ENCODE assay signal across 8 mouse cellular contexts in genomic region chrX:73948647-73949046, GRCm38 (mm10). TPM values are rescaled to one million over a fixed set of nuclear protein-coding genes. Genes with fewer than 3 reads are reported as not detected.
DNase-seq lines count a peak whose midpoint lies in the region; ATAC-seq lines count a peak whose summit lies in the region.

No protein-coding gene starts in this region.

- peak; percentile 48 to 78 for DNase-seq in heart, adult 18-20 months
- no peak for DNase-seq in heart, postnatal 25 days (ENCODE audit: low spot score)
- peak; percentile 24 for DNase-seq in adrenal gland, postnatal 25 days
- DNase-seq in hindbrain, embryonic 14.5 days (ENCODE audit: low spot score) = peak; percentile 75
- peak; percentile 51 to 53 for DNase-seq in layer of hippocampus, postnatal 10 days (ENCODE audit: low spot score in 2 of 2)
- peak; percentile 44 to 50 for DNase-seq in right cerebral cortex, postnatal 10 days (ENCODE audit: low spot score in 2 of 2)

- no peak overlapping the region for H3K27ac ChIP-seq in hindbrain, embryonic 14.5 days

- H3K36me3 ChIP-seq in hindbrain, embryonic 14.5 days (replicated peaks; ENCODE audit: control insufficient read depth, insufficient read depth) = peaks cover 98% of the 10 kb centered on the region

- H3K4me2 ChIP-seq in hindbrain, embryonic 14.5 days (replicated peaks) = no peak overlapping the region

- no peaks in the 10 kb centered on the region for H3K9me3 ChIP-seq in hindbrain, embryonic 14.5 days (ENCODE audit: control insufficient read depth, low read length)

- no peaks in the 10 kb centered on the region for H3K4me1 ChIP-seq in hindbrain, embryonic 14.5 days (replicated peaks; ENCODE audit: control insufficient read depth, insufficient read depth, low read length)

- no peak overlapping the region for H3K4me3 ChIP-seq in hindbrain, embryonic 14.5 days (replicated peaks; ENCODE audit: low read length)

- ATAC-seq in erythroblast, adult 5-6 weeks (replicated peaks; ENCODE audit: low FRiP score, poor library complexity, severe bottlenecking) = peak; percentile 74
- peak; percentile 46; the same call in 1 of the 2 replicates for ATAC-seq in hindbrain, embryonic 14.5 days (ENCODE audit: low FRiP score)
- peak; percentile 78 for ATAC-seq in megakaryocyte, adult 5-6 weeks (ENCODE audit: poor library complexity, severe bottlenecking)

- H3K9ac ChIP-seq in hindbrain, embryonic 14.5 days = no peak overlapping the region

- WGBS in hindbrain, embryonic 14.5 days = 37% methylated on average over 4 of the region's 4 CpGs

- no peaks in the 10 kb centered on the region for H3K27me3 ChIP-seq in hindbrain, embryonic 14.5 days (ENCODE audit: control insufficient read depth, insufficient read depth, low read length)

- intact Hi-C loops in heart, postnatal 25 days (cut with DNase I) = loop anchor here (10.0 kb wide), 1 partner anchor 894 kb away; no protein-coding TSS in a partner anchor

RNA-seq across cellular contexts. Expression of gene Hcfc1, which starts 17.5 kb away (rescaled TPM):
- total RNA-seq in heart, adult 18-20 months (2021) = 10 to 100 TPM; 31.7 to 38.4 TPM
- total RNA-seq in heart, postnatal 25 days (2021) = 10 to 100 TPM; 39.3 to 41.8 TPM
- 66.8 and 69.5 TPM in 2 replicates for total RNA-seq in adrenal gland, postnatal 25 days (2021)
- total RNA-seq in erythroblast, adult 5-6 weeks (2015; ENCODE audit: low replicate concordance) = 67.9 and 78.2 TPM in 2 replicates
- total RNA-seq in erythroblast, adult 5-6 weeks (2017; ENCODE audit: low replicate concordance) = 45.2 and 47.4 TPM in 2 replicates
- polyA plus RNA-seq in hindbrain, embryonic 14.5 days (2014; fragmentation: Nextera tagmentation; extraction: Ambion mirVana) = 55.3 and 57.3 TPM in 2 replicates
- total RNA-seq in layer of hippocampus, postnatal 10 days (2021) = 10 to 100 TPM; 72.9 to 77.8 TPM
- total RNA-seq in megakaryocyte, adult 5-6 weeks (2015) = 108 and 109 TPM in 2 replicates
- 52.5 and 67.7 TPM in 2 replicates for total RNA-seq in megakaryocyte, adult 5-6 weeks (2017)

RNA-seq across cellular contexts. Expression of gene Renbp, which starts 18.0 kb away (rescaled TPM):
- 1 to 10 TPM; 5.5 to 7.3 TPM for total RNA-seq in heart, adult 18-20 months (2021)
- 1 to 10 TPM; 5.8 to 6.2 TPM for total RNA-seq in heart, postnatal 25 days (2021)
- 11.2 and 13.9 TPM in 2 replicates for total RNA-seq in adrenal gland, postnatal 25 days (2021)
- total RNA-seq in erythroblast, adult 5-6 weeks (2015; ENCODE audit: low replicate concordance) = 7.7 TPM in 1 of 2 replicates, not detected in the other
- total RNA-seq in erythroblast, adult 5-6 weeks (2017; ENCODE audit: low replicate concordance) = 5.4 and 12.4 TPM in 2 replicates
- 11.3 and 15.4 TPM in 2 replicates for polyA plus RNA-seq in hindbrain, embryonic 14.5 days (2014; fragmentation: Nextera tagmentation; extraction: Ambion mirVana)
- total RNA-seq in layer of hippocampus, postnatal 10 days (2021) = 1 to 10 TPM; 3.9 to 7.1 TPM
- total RNA-seq in megakaryocyte, adult 5-6 weeks (2015) = 11.3 and 13.5 TPM in 2 replicates
- 23.1 and 34.4 TPM in 2 replicates for total RNA-seq in megakaryocyte, adult 5-6 weeks (2017)

RNA-seq across cellular contexts. Expression of gene Naa10, which starts 26.9 kb away (rescaled TPM):
- 10 to 100 TPM; 56.6 to 58.6 TPM for total RNA-seq in heart, adult 18-20 months (2021)
- 10 to 100 TPM; 61.5 to 69.3 TPM for total RNA-seq in heart, postnatal 25 days (2021)
- total RNA-seq in adrenal gland, postnatal 25 days (2021) = 75.2 and 84.9 TPM in 2 replicates
- 10.6 and 26.8 TPM in 2 replicates for total RNA-seq in erythroblast, adult 5-6 weeks (2015; ENCODE audit: low replicate concordance)
- 18.1 TPM in 2 replicates for total RNA-seq in erythroblast, adult 5-6 weeks (2017; ENCODE audit: low replicate concordance)
- polyA plus RNA-seq in hindbrain, embryonic 14.5 days (2014; fragmentation: Nextera tagmentation; extraction: Ambion mirVana) = 86.8 and 98.0 TPM in 2 replicates
- 10 to 100 TPM; 69.8 to 72.9 TPM for total RNA-seq in layer of hippocampus, postnatal 10 days (2021)
- 51.7 and 59.9 TPM in 2 replicates for total RNA-seq in megakaryocyte, adult 5-6 weeks (2015)
- 79.4 and 93.7 TPM in 2 replicates for total RNA-seq in megakaryocyte, adult 5-6 weeks (2017)

RNA-seq across cellular contexts. Expression of gene Arhgap4, which starts 27.0 kb away (rescaled TPM):
- total RNA-seq in heart, adult 18-20 months (2021) = 1 to 10 TPM in 1 of 2 experiments, under 1 TPM in 1; 0.72 to 3.8 TPM
- total RNA-seq in heart, postnatal 25 days (2021) = 1 to 10 TPM; 1.5 to 1.8 TPM
- total RNA-seq in adrenal gland, postnatal 25 days (2021) = 3.3 and 4.9 TPM in 2 replicates
- total RNA-seq in erythroblast, adult 5-6 weeks (2015; ENCODE audit: low replicate concordance) = 15.5 and 16.3 TPM in 2 replicates
- 18.4 and 23.4 TPM in 2 replicates for total RNA-seq in erythroblast, adult 5-6 weeks (2017; ENCODE audit: low replicate concordance)
- polyA plus RNA-seq in hindbrain, embryonic 14.5 days (2014; fragmentation: Nextera tagmentation; extraction: Ambion mirVana) = 3.0 and 3.1 TPM in 2 replicates
- total RNA-seq in layer of hippocampus, postnatal 10 days (2021) = 1 to 10 TPM; 4.6 to 5.1 TPM
- 67.6 and 69.7 TPM in 2 replicates for total RNA-seq in megakaryocyte, adult 5-6 weeks (2015)
- total RNA-seq in megakaryocyte, adult 5-6 weeks (2017) = 98.9 and 119 TPM in 2 replicates

RNA-seq across cellular contexts. Expression of gene L1cam, which starts 52.7 kb away (rescaled TPM):
- total RNA-seq in heart, adult 18-20 months (2021) = 1 to 10 TPM; 3.7 to 4.1 TPM
- 1 to 10 TPM; 2.2 to 2.3 TPM for total RNA-seq in heart, postnatal 25 days (2021)
- total RNA-seq in adrenal gland, postnatal 25 days (2021) = 13.5 and 15.2 TPM in 2 replicates
- 5.2 TPM in 2 replicates for total RNA-seq in erythroblast, adult 5-6 weeks (2015; ENCODE audit: low replicate concordance)
- 5.3 and 6.2 TPM in 2 replicates for total RNA-seq in erythroblast, adult 5-6 weeks (2017; ENCODE audit: low replicate concordance)
- 135 and 147 TPM in 2 replicates for polyA plus RNA-seq in hindbrain, embryonic 14.5 days (2014; fragmentation: Nextera tagmentation; extraction: Ambion mirVana)
- total RNA-seq in layer of hippocampus, postnatal 10 days (2021) = 100 to 1,000 TPM; 333 to 351 TPM
- total RNA-seq in megakaryocyte, adult 5-6 weeks (2015) = 49.8 and 51.5 TPM in 2 replicates
- total RNA-seq in megakaryocyte, adult 5-6 weeks (2017) = 21.3 and 34.5 TPM in 2 replicates
